Mouse (Mus musculus): Measurements from ENCODE around the gene Rimbp2. TPM values are rescaled to one million over a fixed set of nuclear protein-coding genes. Genes with fewer than 3 reads are reported as not detected.

Rimbp2 gene
- polyA plus RNA-seq, 1 experiment from 2014 or later, result 0.15 TPM

- Histone ChIP-seq H3K4me1 (replicated peaks) (no peaks in the 10 kb centered on the region), H3K36me3 (no peaks in the 10 kb centered on the region), H3K4me2 (no peak overlapping the region), H3K27ac (no peak overlapping the region), H3K9me3 (no peaks in the 10 kb centered on the region), H3K4me3 (replicated peaks) (no peak overlapping the region), H3K27me3 (no peaks in the 10 kb centered on the region), H3K9ac (replicated peaks) (no peak overlapping the region)
- no peak for ATAC-seq (ENCODE audit: insufficient number of reproducible peaks, insufficient read depth, low FRiP score, low TSS enrichment, low read depth)
- WGBS, result 62% methylated on average over 3 of the region's 3 CpGs
Measured at GRCm38 (mm10) chr5:128887546-128887945, 65.7 kb downstream of the Rimbp2 start.

- Histone ChIP-seq H3K4me3 (replicated peaks) (no peak overlapping the region), H3K27me3 (no peaks in the 10 kb centered on the region), H3K9me3 (no peaks in the 10 kb centered on the region), H3K36me3 (no peaks in the 10 kb centered on the region), H3K4me1 (replicated peaks) (no peaks in the 10 kb centered on the region; the same call in 1 of the 2 replicates), H3K27ac (no peak overlapping the region), H3K4me2 (no peak overlapping the region), H3K9ac (replicated peaks) (no peak overlapping the region)
- 27% methylated on average over 5 of the region's 5 CpGs for WGBS
- no peak for ATAC-seq (ENCODE audit: insufficient number of reproducible peaks, insufficient read depth, low FRiP score, low TSS enrichment, low read depth)
Measured at GRCm38 (mm10) chr5:128884320-128884719, 69.0 kb downstream of the Rimbp2 start.

- Histone ChIP-seq H3K4me3 (replicated peaks) (no peak overlapping the region), H3K27me3 (peaks cover 28% of the 10 kb centered on the region), H3K4me2 (no peak overlapping the region), H3K4me1 (replicated peaks) (peaks cover 8% of the 10 kb centered on the region), H3K9ac (replicated peaks) (no peak overlapping the region), H3K27ac (no peak overlapping the region), H3K36me3 (no peaks in the 10 kb centered on the region), H3K9me3 (no peaks in the 10 kb centered on the region)
- WGBS, result 21% methylated on average over 3 of the region's 3 CpGs
- no peak for ATAC-seq (ENCODE audit: insufficient number of reproducible peaks, insufficient read depth, low FRiP score, low TSS enrichment, low read depth)
Measured at GRCm38 (mm10) chr5:128879092-128879491, 74.2 kb downstream of the Rimbp2 start.

GRCm38 (mm10) chr5:128877425-128878035 is 75.8 kb downstream of the Rimbp2 start:
- 19% methylated on average over 15 of the region's 16 CpGs for WGBS
- H3K9me3 ChIP-seq, result no peaks in the 10 kb centered on the region
- H3K4me1 ChIP-seq (replicated peaks), result peaks cover 8% of the 10 kb centered on the region
- H3K27ac ChIP-seq, result no peak overlapping the region
- H3K27me3 ChIP-seq, result peaks cover 28% of the 10 kb centered on the region
- H3K4me2 ChIP-seq, result no peak overlapping the region
- no peaks in the 10 kb centered on the region for H3K36me3 ChIP-seq
- H3K4me3 ChIP-seq (replicated peaks), result no peak overlapping the region
- H3K9ac ChIP-seq (replicated peaks), result no peak overlapping the region
- ATAC-seq (ENCODE audit: insufficient number of reproducible peaks, insufficient read depth, low FRiP score, low TSS enrichment, low read depth), result no peak

GRCm38 (mm10) chr5:128871706-128872105 is 81.6 kb downstream of the Rimbp2 start:
- Histone ChIP-seq H3K36me3 (no peaks in the 10 kb centered on the region), H3K9ac (replicated peaks) (no peak overlapping the region)
- 51% methylated on average over 3 of the region's 3 CpGs for WGBS

GRCm38 (mm10) chr5:128866811-128867210 is 86.5 kb downstream of the Rimbp2 start:
- Histone ChIP-seq H3K9me3 (no peaks in the 10 kb centered on the region), H3K4me1 (replicated peaks) (no peaks in the 10 kb centered on the region), H3K36me3 (no peaks in the 10 kb centered on the region), H3K9ac (replicated peaks) (no peak overlapping the region), H3K4me3 (replicated peaks) (no peak overlapping the region), H3K27me3 (no peaks in the 10 kb centered on the region), H3K4me2 (no peak overlapping the region), H3K27ac (no peak overlapping the region)
- no peak for ATAC-seq (ENCODE audit: insufficient number of reproducible peaks, insufficient read depth, low FRiP score, low TSS enrichment, low read depth)
- 85% methylated on average over 5 of the region's 5 CpGs for WGBS

More at GRCm38 (mm10) chr5:128871706-128872105, 81.6 kb downstream of the Rimbp2 start:
- Histone ChIP-seq H3K4me3 (replicated peaks) (no peak overlapping the region), H3K4me2 (no peak overlapping the region), H3K9me3 (no peaks in the 10 kb centered on the region), H3K27me3 (peaks cover 8% of the 10 kb centered on the region), H3K27ac (no peak overlapping the region), H3K4me1 (replicated peaks) (no peaks in the 10 kb centered on the region)
- ATAC-seq (ENCODE audit: insufficient number of reproducible peaks, insufficient read depth, low FRiP score, low TSS enrichment, low read depth), result no peak

GRCm38 (mm10) chr5:128866291-128866690 is 87.0 kb downstream of the Rimbp2 start:
- Histone ChIP-seq H3K9ac (replicated peaks) (no peak overlapping the region), H3K4me1 (replicated peaks) (no peaks in the 10 kb centered on the region), H3K36me3 (no peaks in the 10 kb centered on the region), H3K27me3 (no peaks in the 10 kb centered on the region), H3K4me2 (no peak overlapping the region), H3K4me3 (replicated peaks) (no peak overlapping the region), H3K27ac (no peak overlapping the region), H3K9me3 (no peaks in the 10 kb centered on the region)
- 81% methylated on average over 5 of the region's 5 CpGs for WGBS
- no peak for ATAC-seq (ENCODE audit: insufficient number of reproducible peaks, insufficient read depth, low FRiP score, low TSS enrichment, low read depth)

- Histone ChIP-seq H3K27me3 (no peaks in the 10 kb centered on the region), H3K4me1 (replicated peaks) (no peaks in the 10 kb centered on the region), H3K4me3 (replicated peaks) (no peak overlapping the region), H3K9ac (replicated peaks) (no peak overlapping the region), H3K4me2 (no peak overlapping the region), H3K9me3 (no peaks in the 10 kb centered on the region), H3K27ac (no peak overlapping the region), H3K36me3 (no peaks in the 10 kb centered on the region)
- no peak for ATAC-seq (ENCODE audit: insufficient number of reproducible peaks, insufficient read depth, low FRiP score, low TSS enrichment, low read depth)
- 58% methylated on average over 6 of the region's 6 CpGs for WGBS
Measured at GRCm38 (mm10) chr5:128863497-128863896, 89.8 kb downstream of the Rimbp2 start.

GRCm38 (mm10) chr5:128860907-128861306 is 92.4 kb downstream of the Rimbp2 start:
- no peaks in the 10 kb centered on the region for H3K27me3 ChIP-seq
- no peak overlapping the region for H3K4me3 ChIP-seq (replicated peaks)
- H3K9me3 ChIP-seq, result no peaks in the 10 kb centered on the region
- WGBS, result 98% methylated on average over 3 of the region's 3 CpGs
- H3K27ac ChIP-seq, result no peak overlapping the region
- ATAC-seq (ENCODE audit: insufficient number of reproducible peaks, insufficient read depth, low FRiP score, low TSS enrichment, low read depth), result no peak
- no peak overlapping the region for H3K9ac ChIP-seq (replicated peaks)
- no peaks in the 10 kb centered on the region for H3K36me3 ChIP-seq
- H3K4me1 ChIP-seq (replicated peaks), result no peaks in the 10 kb centered on the region
- no peak overlapping the region for H3K4me2 ChIP-seq

- H3K27ac ChIP-seq, result no peak overlapping the region
- ATAC-seq (ENCODE audit: insufficient number of reproducible peaks, insufficient read depth, low FRiP score, low TSS enrichment, low read depth), result no peak
Measured at GRCm38 (mm10) chr5:128852791-128853190, 100.5 kb downstream of the Rimbp2 start.

GRCm38 (mm10) chr5:128847806-128848205 is 105.5 kb downstream of the Rimbp2 start:
- no peaks in the 10 kb centered on the region for H3K27me3 ChIP-seq
- peaks cover 4% of the 10 kb centered on the region; the same call in 1 of the 2 replicates for H3K4me1 ChIP-seq (replicated peaks)
- H3K9me3 ChIP-seq, result no peaks in the 10 kb centered on the region
- H3K9ac ChIP-seq (replicated peaks), result no peak overlapping the region
- H3K27ac ChIP-seq, result no peak overlapping the region
- H3K4me3 ChIP-seq (replicated peaks), result no peak overlapping the region
- WGBS, result 80% methylated on average over 8 of the region's 8 CpGs
- no peak overlapping the region for H3K4me2 ChIP-seq
- no peaks in the 10 kb centered on the region for H3K36me3 ChIP-seq
- ATAC-seq (ENCODE audit: insufficient number of reproducible peaks, insufficient read depth, low FRiP score, low TSS enrichment, low read depth), result no peak

More at GRCm38 (mm10) chr5:128852791-128853190, 100.5 kb downstream of the Rimbp2 start:
- no peak overlapping the region for H3K4me3 ChIP-seq (replicated peaks)
- WGBS, result 68% methylated on average over 6 of the region's 6 CpGs
- H3K4me1 ChIP-seq (replicated peaks), result no peaks in the 10 kb centered on the region
- H3K36me3 ChIP-seq, result no peaks in the 10 kb centered on the region
- H3K27me3 ChIP-seq, result no peaks in the 10 kb centered on the region
- H3K9ac ChIP-seq (replicated peaks), result no peak overlapping the region
- no peaks in the 10 kb centered on the region for H3K9me3 ChIP-seq
- no peak overlapping the region for H3K4me2 ChIP-seq

GRCm38 (mm10) chr5:128846433-128847040 is 106.7 kb downstream of the Rimbp2 start:
- no peak overlapping the region for H3K27ac ChIP-seq
- no peak overlapping the region for H3K4me3 ChIP-seq (replicated peaks)
- no peak overlapping the region for H3K4me2 ChIP-seq
- 84% methylated on average over 12 of the region's 12 CpGs for WGBS
- ATAC-seq (ENCODE audit: insufficient number of reproducible peaks, insufficient read depth, low FRiP score, low TSS enrichment, low read depth), result no peak
- no peak overlapping the region for H3K9ac ChIP-seq (replicated peaks)
- no peaks in the 10 kb centered on the region for H3K36me3 ChIP-seq
- H3K9me3 ChIP-seq, result no peaks in the 10 kb centered on the region
- no peaks in the 10 kb centered on the region for H3K27me3 ChIP-seq
- peaks cover 6% of the 10 kb centered on the region; the same call in 1 of the 2 replicates for H3K4me1 ChIP-seq (replicated peaks)
